Mouse (Mus musculus) heart, postnatal 36 days (tissue): ENCODE results near the gene Ppp2r5d. TPM values are rescaled to one million over a fixed set of nuclear protein-coding genes. Genes with fewer than 3 reads are reported as not detected.

Source experiments
- DNase-seq, 2 experiments: peaks; one replicate each; pipeline ENCODE4 v3.0.0; 2021 to 2022
- intact Hi-C: fragments of 180-260 bp; cut with DNase I; formaldehyde crosslinking; loops from one replicate; pipeline ENCODE4 v1.15.1; 2025
- total RNA-seq, 2 experiments: library from RNA; stranded (reverse); gene quantifications; 2 replicates each; pipeline ENCODE4 v1.2.3; 2021

Gene Ppp2r5d
- total RNA-seq, 2 experiments from 2014 or later, result 33.2 TPM

DNA sequence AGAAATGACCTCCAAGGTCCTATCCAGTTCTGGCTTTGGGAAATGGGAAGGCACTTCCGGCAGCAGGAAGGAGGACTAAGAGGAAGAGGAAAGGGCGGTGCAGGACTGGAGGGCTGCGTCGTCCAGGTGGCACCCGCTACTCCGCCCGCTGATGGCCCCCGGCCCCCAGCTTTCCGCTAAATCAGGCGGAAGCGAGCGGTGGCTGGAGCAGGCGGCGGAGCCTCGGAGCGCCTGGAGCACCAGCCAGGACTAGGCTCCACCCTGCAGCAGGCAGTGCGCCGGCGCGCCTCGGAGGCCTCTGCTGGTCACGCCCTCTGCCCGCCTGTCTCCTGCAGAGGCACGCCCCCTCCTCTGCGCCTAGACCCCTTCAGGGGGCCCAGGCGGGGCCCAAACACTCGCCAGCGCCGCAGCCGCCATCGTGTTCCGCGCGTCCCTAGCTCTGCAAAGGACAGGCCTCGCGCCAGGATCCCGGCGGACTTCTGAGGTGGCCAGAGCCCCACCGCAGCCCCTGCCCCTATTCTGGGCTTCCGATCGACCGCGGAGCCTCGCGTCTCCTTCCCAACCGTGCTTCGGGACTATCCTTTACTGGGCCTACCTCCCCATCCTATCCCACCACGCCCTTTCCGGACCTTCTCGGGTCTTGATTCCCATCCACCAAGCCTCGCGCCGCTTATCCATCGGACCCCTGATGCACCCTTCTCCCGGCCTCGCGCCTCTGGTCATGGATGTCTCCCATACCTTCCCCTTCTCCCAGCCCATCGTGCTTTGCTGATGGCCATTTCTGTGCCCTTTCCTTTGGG lies 54.5 kb downstream of the Ppp2r5d start, which contains the start of gene Cul7:
Cul7 (plus strand) TSS at position 106 of the 800 bp plus-strand sequence.
- intact Hi-C loops, result loop anchor here (2.0 kb wide), 2 partner anchors 24 to 64 kb away; partner anchors contain the start of gene Rrp36
- peak; percentile 89 to 90 for DNase-seq

DNA sequence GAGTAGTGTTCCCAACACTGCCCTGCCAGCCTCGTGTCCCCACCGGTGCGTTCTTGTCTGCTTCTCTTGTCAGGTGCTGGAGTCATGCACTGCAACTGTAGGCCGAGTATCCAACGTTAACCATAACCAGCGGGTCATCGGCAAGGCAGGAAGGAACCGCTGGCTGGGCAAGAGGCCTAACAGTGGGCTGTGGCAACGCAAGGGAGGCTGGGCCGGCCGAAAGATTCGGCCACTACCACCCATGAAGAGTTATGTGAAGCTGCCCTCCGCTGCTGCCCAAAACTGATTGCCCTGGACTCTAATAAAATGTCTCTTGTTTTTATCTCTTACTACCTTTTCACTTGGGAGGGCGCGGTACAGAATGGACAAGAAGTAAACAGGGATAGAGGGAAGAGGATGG lies 55.1 kb downstream of the Ppp2r5d start:
- DNase-seq, result no peak
- intact Hi-C loops, result loop anchor here (2.0 to 10.0 kb wide), 5 partner anchors 25 to 205 kb away; partner anchors contain the start of genes Bicral, Klhdc3 and Rrp36

DNA sequence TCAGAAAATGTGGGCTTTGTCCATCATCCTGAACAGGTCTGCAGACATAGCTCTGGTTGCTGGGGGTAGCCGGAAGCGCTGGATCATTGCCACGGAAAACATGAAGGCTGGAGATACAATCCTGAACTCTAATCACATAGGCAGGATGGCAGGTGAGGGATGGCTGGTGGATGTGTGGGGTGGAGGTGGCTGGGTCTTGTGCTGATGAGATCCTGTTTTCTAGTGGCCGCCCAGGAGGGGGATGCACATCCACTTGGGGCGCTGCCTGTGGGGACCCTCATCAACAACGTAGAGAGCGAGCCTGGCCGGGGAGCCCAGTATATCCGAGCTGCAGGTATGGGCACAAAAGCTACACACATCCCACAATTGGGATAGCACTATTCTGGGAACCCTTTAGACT lies 56.5 kb downstream of the Ppp2r5d start:
- DNase-seq, result no peak
- intact Hi-C loops, result loop anchor here (2.0 to 10.0 kb wide), 3 partner anchors 32 to 206 kb away; partner anchors contain the start of genes Bicral and Klhdc3

GRCm38 (mm10) chr17:46647279-46647678 lies 57.6 kb downstream of the Ppp2r5d start:
- intact Hi-C loops, result loop anchor here (5.0 to 10.0 kb wide), 2 partner anchors 95 to 208 kb away; partner anchors contain the start of gene Bicral

GRCm38 (mm10) chr17:46646322-46646662 lies 58.6 kb downstream of the Ppp2r5d start:
- DNase-seq, result no peak
- intact Hi-C loops, result loop anchor here (5.0 to 10.0 kb wide), 2 partner anchors 94 to 209 kb away; partner anchors contain the start of gene Bicral

More at GRCm38 (mm10) chr17:46647279-46647678, 57.6 kb downstream of the Ppp2r5d start:
- DNase-seq, result no peak

- DNase-seq, result peak; percentile 98 to 99
- intact Hi-C loops, result loop anchor here (5.0 to 10.0 kb wide), 2 partner anchors 93 to 209 kb away; partner anchors contain the start of gene Bicral
Observed at GRCm38 (mm10) chr17:46645561-46646321, 59.2 kb downstream of the Ppp2r5d start, which contains the start of the genes Klc4 and Mrpl2. TSS of gene Klc4 (minus strand) at chr17:46646022. TSS of gene Mrpl2 (plus strand) at chr17:46646229.

GRCm38 (mm10) chr17:46644916-46645475 lies 59.9 kb downstream of the Ppp2r5d start:
- DNase-seq, result peak; percentile 61 to 62
- intact Hi-C loops, result loop anchor here (5.0 to 10.0 kb wide), 2 partner anchors 93 to 210 kb away; partner anchors contain the start of gene Bicral

GRCm38 (mm10) chr17:46644152-46644805 lies 60.6 kb downstream of the Ppp2r5d start:
- no peak for DNase-seq
- intact Hi-C loops, result loop anchor here (10.0 kb wide), 1 partner anchor 211 kb away; the partner anchor contains the start of gene Bicral

GRCm38 (mm10) chr17:46642060-46642459 lies 62.9 kb downstream of the Ppp2r5d start:
- no peak for DNase-seq
- intact Hi-C loops, result loop anchor here (2.0 to 10.0 kb wide), 2 partner anchors 73 to 213 kb away; partner anchors contain the start of gene Bicral

DNA sequence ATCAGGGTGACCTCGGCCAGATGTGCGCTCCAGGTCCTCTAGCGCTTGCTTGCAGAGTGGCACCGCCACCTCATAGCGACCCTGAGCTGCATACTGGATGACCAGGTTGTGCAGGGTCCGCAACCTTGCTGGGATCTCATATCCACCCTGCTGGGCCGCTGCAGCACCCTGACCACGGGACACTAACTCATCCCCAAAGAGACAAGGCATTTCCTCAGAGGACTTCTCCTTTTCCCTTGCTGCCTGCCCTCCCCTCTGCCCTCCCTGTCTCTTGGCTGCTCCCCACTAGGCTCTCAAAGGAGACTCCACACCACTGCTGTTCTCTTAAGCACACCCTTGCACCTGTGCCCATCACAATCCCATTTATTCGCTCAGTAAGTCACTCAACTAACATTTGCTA lies 65.0 kb downstream of the Ppp2r5d start:
- no peak for DNase-seq
- intact Hi-C loops, result loop anchor here (5.0 to 10.0 kb wide), 2 partner anchors 38 to 215 kb away; partner anchors contain the start of gene Bicral

GRCm38 (mm10) chr17:46636831-46637523 lies 67.9 kb downstream of the Ppp2r5d start:
- intact Hi-C loops, result loop anchor here (1.0 to 5.0 kb wide), 2 partner anchors 35 to 112 kb away; no protein-coding TSS in a partner anchor
- peak; percentile 69 to 73 for DNase-seq

Other genes with a start within 250 kb of the Ppp2r5d start
- gene Ttbk1, start 217.4 kb downstream of the Ppp2r5d start, total RNA-seq, result under 1 TPM; 0.19 TPM
- 1 to 10 TPM in 1 of 2 experiments, under 1 TPM in 1; 0.89 to 2.2 TPM for gene Dnph1, start 208.4 kb downstream of the Ppp2r5d start, total RNA-seq
- 10 to 100 TPM; 20.3 to 24.0 TPM for gene Cul9, start 158.7 kb downstream of the Ppp2r5d start, total RNA-seq
- 10 to 100 TPM; 85.7 to 94.7 TPM for gene Srf, start 148.9 kb downstream of the Ppp2r5d start, total RNA-seq
- gene Ptk7, start 75.6 kb downstream of the Ppp2r5d start, total RNA-seq, result 1 to 10 TPM; 2.7 to 4.0 TPM
- 10 to 100 TPM; 24.5 to 29.1 TPM for gene Klc4, start 59.1 kb downstream of the Ppp2r5d start, total RNA-seq
- 100 to 1,000 TPM; 130 to 134 TPM for gene Mrpl2, start 58.9 kb downstream of the Ppp2r5d start, total RNA-seq
- gene Cul7, start 54.8 kb downstream of the Ppp2r5d start, total RNA-seq, result 10 to 100 TPM; 20.7 to 23.8 TPM
- gene Rrp36, start 30.8 kb downstream of the Ppp2r5d start, total RNA-seq, result 10 to 100 TPM in 1 of 2 experiments, 1 to 10 TPM in 1; 9.5 to 10.7 TPM
- 10 to 100 TPM; 48.0 to 49.3 TPM for gene Mea1, start 26.3 kb downstream of the Ppp2r5d start, total RNA-seq
- 10 to 100 TPM; 85.5 to 87.7 TPM for gene Klhdc3, start 24.2 kb downstream of the Ppp2r5d start, total RNA-seq
- 10 to 100 TPM; 31.8 to 32.3 TPM for gene Pex6, start 6.4 kb upstream of the Ppp2r5d start, total RNA-seq
- gene Gnmt, start 24.1 kb upstream of the Ppp2r5d start, total RNA-seq, result 1 to 10 TPM; 1.8 to 3.1 TPM
- gene Cnpy3, start 47.1 kb upstream of the Ppp2r5d start, total RNA-seq, result 10 to 100 TPM; 18.4 to 19.2 TPM
- gene Ptcra, start 58.6 kb upstream of the Ppp2r5d start, total RNA-seq, result not detected
- gene 2310039H08Rik, start 67.5 kb upstream of the Ppp2r5d start, total RNA-seq, result 10 to 100 TPM; 25.4 to 27.6 TPM
- gene Rpl7l1, start 77.6 kb upstream of the Ppp2r5d start, total RNA-seq, result 10 to 100 TPM; 54.2 to 55.4 TPM
- 10 to 100 TPM; 14.9 to 15.3 TPM for gene Bicral, start 153.4 kb upstream of the Ppp2r5d start, total RNA-seq
- 10 to 100 TPM; 15.9 to 16.6 TPM for gene Tbcc, start 185.6 kb upstream of the Ppp2r5d start, total RNA-seq
- gene Prph2, start 205.3 kb upstream of the Ppp2r5d start, total RNA-seq, result not detected